Mouse (Mus musculus) heart, embryonic 11.5 days (tissue): Measurements from ENCODE around the gene Ttc7. TPM values are rescaled to one million over a fixed set of nuclear protein-coding genes. Genes with fewer than 3 reads are reported as not detected.
A peak's percentile ranks its signal among the peaks of the same experiment; 100 is the strongest.

Experiments
- ATAC-seq: fragments of 200-750 bp; cut with Nextera tagmentation; replicated peaks from 2 replicates; pipeline ENCODE4 v1.8.0; 2017; ENCODE audit warnings: moderate library complexity; ENCODE audit not compliant: insufficient number of reproducible peaks, low FRiP score, low TSS enrichment
- H3K27ac ChIP-seq: fragments of 300-500 bp; sonication (generic); 2 replicates; pipeline ENCODE4 v1.5.1; 2014; ENCODE audit warnings: mild to moderate bottlenecking, low read depth, low read length
- H3K27me3 ChIP-seq: fragments of 300-500 bp; sonication (generic); 2 replicates; pipeline ENCODE4 v1.6.1; 2014; ENCODE audit warnings: mild to moderate bottlenecking, low read length, mixed read lengths; ENCODE audit not compliant: control insufficient read depth, insufficient read depth
- H3K36me3 ChIP-seq: fragments of 300-500 bp; sonication (generic); 2 replicates; pipeline ENCODE4 v1.6.1; 2014; ENCODE audit warnings: mild to moderate bottlenecking, low read length, moderate library complexity, mixed read lengths; ENCODE audit not compliant: control insufficient read depth, insufficient read depth
- H3K4me1 ChIP-seq: fragments of 300-500 bp; sonication (generic); 2 replicates; pipeline ENCODE4 v1.6.1; 2014; ENCODE audit warnings: low read length; ENCODE audit not compliant: control insufficient read depth, insufficient read depth
- H3K4me2 ChIP-seq: fragments of 300-500 bp; sonication (generic); 2 replicates; pipeline ENCODE4 v1.6.1; 2014; ENCODE audit warnings: mild to moderate bottlenecking, moderate library complexity
- H3K4me3 ChIP-seq: fragments of 300-500 bp; sonication (generic); 2 replicates; pipeline ENCODE4 v1.5.1; 2014; ENCODE audit warnings: low read depth, low read length
- H3K9ac ChIP-seq: fragments of 300-500 bp; sonication (generic); 2 replicates; pipeline ENCODE4 v1.6.1; 2014; ENCODE audit warnings: mild to moderate bottlenecking, low read depth, low read length, moderate library complexity
- H3K9me3 ChIP-seq: fragments of 300-500 bp; sonication (generic); replicated peaks from 2 replicates; pipeline ENCODE4 v1.6.1; 2016; ENCODE audit warnings: low read length; ENCODE audit not compliant: control insufficient read depth
- WGBS: fragments of 180-500 bp; shearing (Covaris S2); extraction: QIAGEN DNeasy Blood & Tissue Kit; methylation state at CpG from one replicate; pipeline ENCODE4 v1.1.7; 2014; ENCODE audit not compliant: insufficient replicate concordance; 5-methylcytosine and 5-hydroxymethylcytosine counted together
- polyA plus RNA-seq: library from polyadenylated mRNA; unstranded; fragments of >200 nt; fragmentation: Nextera tagmentation; extraction: Ambion mirVana; gene quantifications from 2 replicates; pipeline ENCODE4 v1.2.1, GENCODE M21; 2014

Gene Ttc7
- polyA plus RNA-seq, 1 experiment from 2014 or later: 1.9 TPM

DNA sequence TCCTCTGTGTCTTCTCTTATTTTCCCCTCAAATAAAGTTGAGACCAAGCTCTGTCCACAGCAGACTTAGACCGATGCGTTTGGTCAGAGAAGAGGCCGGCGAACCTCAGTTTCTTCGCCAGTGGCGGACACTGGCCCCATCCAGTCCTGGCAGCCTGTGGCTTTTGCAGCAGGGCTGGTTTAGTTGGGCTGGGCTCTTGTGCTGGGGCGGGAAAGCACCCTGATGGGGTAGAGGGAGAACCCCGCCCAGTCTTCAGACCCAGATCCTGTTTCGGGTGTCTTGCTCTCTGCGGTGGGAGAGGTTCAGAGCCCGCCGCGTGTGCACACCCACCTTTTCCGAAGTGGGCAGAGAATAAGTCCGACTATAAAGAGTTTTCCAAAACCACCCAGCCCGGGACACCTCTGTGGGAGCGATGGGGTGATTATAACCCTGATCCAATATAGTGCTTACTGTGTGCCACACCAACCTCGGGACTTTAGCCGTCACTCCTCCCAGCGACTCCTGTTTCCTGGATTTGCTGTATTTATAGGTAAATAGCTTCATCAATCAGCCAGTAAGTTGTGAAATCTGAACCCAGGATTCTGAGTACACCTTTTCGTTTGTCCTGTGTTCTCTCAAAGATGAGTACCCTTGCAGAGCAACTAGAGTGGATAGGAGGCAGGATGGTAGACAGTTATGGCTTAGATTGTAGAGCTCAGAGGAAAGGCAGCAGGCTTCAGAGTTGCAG, 1.2 kb downstream of the Ttc7 start:
- WGBS: 5% methylated on average over 21 of the region's 21 CpGs
- H3K36me3 ChIP-seq: no peaks in the 10 kb centered on the region
- peaks cover 13% of the 10 kb centered on the region for H3K4me1 ChIP-seq
- ATAC-seq: no peak
- H3K4me3 ChIP-seq: peak overlapping the region; percentile 71
- no peaks in the 10 kb centered on the region for H3K9me3 ChIP-seq
- H3K9ac ChIP-seq: peak overlapping the region; percentile 65; the same call in 1 of the 2 replicates
- peak overlapping the region; percentile 97 for H3K4me2 ChIP-seq
- H3K27me3 ChIP-seq: peaks cover 51% of the 10 kb centered on the region
- H3K27ac ChIP-seq: no peak overlapping the region

DNA sequence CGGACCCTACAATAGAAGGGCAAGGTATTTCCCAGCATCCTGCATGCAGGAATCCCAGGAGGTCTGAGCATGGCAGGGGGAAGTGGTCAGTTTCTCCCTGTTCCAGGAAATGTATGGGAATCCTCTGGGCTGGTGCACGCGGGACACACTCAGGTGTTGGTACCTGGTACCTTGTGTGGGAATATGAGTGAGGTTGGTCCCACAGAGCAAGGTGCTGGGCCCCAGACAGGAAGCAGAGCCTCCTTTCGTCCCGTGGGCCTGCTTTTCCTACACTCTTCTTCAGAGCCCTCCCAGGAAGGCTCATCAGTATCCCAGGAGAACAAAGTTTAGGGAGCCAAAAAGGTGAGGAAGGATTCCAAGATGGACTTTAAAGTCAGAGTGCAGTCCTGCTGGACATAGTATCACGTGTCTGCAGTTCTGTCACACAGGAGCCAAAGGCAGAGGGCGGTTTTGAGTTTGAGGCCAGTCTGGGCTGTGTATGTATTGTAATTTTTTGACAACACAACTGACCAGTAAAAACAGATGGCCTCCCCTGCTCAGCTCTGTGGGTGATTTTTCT, 1.9 kb downstream of the Ttc7 start:
- Histone ChIP-seq H3K36me3 (no peaks in the 10 kb centered on the region), H3K4me3 (no peak overlapping the region), H3K27ac (no peak overlapping the region), H3K9me3 (no peaks in the 10 kb centered on the region), H3K27me3 (peaks cover 55% of the 10 kb centered on the region), H3K4me2 (peak overlapping the region; percentile 97; the same call in 1 of the 2 replicates), H3K9ac (no peak overlapping the region), H3K4me1 (peaks cover 13% of the 10 kb centered on the region)
- ATAC-seq: no peak
- WGBS: 66% methylated on average over 7 of the region's 7 CpGs

DNA sequence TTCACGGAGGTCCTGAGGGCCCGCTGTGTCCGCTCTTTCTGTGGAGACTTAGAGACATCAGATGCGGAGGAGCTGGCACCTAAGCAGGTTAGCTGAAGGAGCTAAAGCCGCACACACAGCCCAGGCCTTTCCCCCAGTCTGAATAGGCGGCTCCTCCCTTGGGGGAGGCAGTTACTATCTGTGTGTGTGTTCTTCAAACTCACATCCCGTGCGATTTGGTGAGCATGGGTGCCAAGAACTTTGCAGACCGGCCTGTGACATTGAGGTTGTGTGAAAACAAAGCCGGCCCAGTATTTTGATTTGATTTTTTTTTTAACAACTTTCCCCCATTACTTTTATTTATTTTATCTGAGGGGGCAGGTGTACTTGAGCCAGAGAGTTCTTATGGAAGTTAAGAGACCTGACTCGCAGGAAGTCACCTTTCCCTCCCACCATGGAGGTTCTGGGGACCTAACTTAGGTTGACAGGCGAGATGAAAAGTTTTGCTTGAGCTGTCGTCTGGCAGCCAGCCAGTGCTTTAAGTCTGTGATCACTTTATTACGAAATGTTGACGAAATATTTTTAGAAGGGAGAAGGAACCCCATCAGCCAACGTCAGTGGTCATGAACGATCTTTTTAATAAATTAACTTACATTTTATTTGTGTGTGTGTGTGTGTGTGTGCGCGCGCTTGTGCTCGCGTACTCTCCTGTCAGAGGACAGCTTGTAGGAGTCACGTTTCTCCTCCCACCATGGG, 3.2 kb downstream of the Ttc7 start:
- no peaks in the 10 kb centered on the region for H3K36me3 ChIP-seq
- peaks cover 51% of the 10 kb centered on the region for H3K27me3 ChIP-seq
- no peaks in the 10 kb centered on the region for H3K9me3 ChIP-seq
- ATAC-seq: no peak
- no peak overlapping the region for H3K27ac ChIP-seq
- no peak overlapping the region for H3K4me2 ChIP-seq
- no peak overlapping the region for H3K9ac ChIP-seq
- peaks cover 13% of the 10 kb centered on the region for H3K4me1 ChIP-seq
- no peak overlapping the region for H3K4me3 ChIP-seq
- 72% methylated on average over 23 of the region's 23 CpGs for WGBS

GRCm38 (mm10) chr17:87286481-87287143, 3.9 kb downstream of the Ttc7 start:
- peaks cover 8% of the 10 kb centered on the region for H3K4me1 ChIP-seq
- H3K27me3 ChIP-seq: peaks cover 51% of the 10 kb centered on the region
- 62% methylated on average over 8 of the region's 8 CpGs for WGBS
- no peak for ATAC-seq
- no peak overlapping the region for H3K9ac ChIP-seq
- no peaks in the 10 kb centered on the region for H3K9me3 ChIP-seq
- no peak overlapping the region for H3K27ac ChIP-seq
- H3K36me3 ChIP-seq: no peaks in the 10 kb centered on the region
- H3K4me3 ChIP-seq: no peak overlapping the region
- H3K4me2 ChIP-seq: no peak overlapping the region

- no peak overlapping the region for H3K9ac ChIP-seq
- 62% methylated on average over 8 of the region's 8 CpGs for WGBS
- no peaks in the 10 kb centered on the region for H3K9me3 ChIP-seq
- H3K27ac ChIP-seq: no peak overlapping the region
- H3K4me1 ChIP-seq: peaks cover 10% of the 10 kb centered on the region
- no peaks in the 10 kb centered on the region for H3K36me3 ChIP-seq
- no peak for ATAC-seq
- H3K4me3 ChIP-seq: no peak overlapping the region
- H3K4me2 ChIP-seq: no peak overlapping the region
- H3K27me3 ChIP-seq: peaks cover 52% of the 10 kb centered on the region
Observed at GRCm38 (mm10) chr17:87287197-87287777, 4.6 kb downstream of the Ttc7 start.

DNA sequence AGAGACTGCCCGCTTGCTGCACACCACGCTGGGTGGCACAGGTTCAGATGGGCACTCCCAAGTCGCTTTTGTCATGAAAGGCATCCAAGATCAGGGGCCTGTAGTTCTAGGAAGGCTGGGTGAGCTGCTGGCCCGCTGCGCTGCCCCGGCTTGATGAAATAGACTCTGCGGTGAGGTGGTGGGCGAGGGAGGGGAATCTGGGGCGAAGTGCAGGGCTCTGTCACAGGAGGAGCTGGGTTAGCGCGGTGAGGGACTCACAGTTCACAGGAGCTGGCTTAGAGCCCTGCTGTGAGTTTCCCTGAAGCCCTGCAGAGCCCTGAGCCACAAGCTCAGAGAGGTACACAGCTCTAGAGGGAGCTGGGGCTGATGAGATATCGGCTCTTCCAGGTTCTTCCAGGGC, 5.4 kb downstream of the Ttc7 start:
- H3K9ac ChIP-seq: no peak overlapping the region
- no peaks in the 10 kb centered on the region for H3K9me3 ChIP-seq
- WGBS: 28% methylated on average over 12 of the region's 12 CpGs
- H3K4me3 ChIP-seq: no peak overlapping the region
- peaks cover 10% of the 10 kb centered on the region for H3K4me1 ChIP-seq
- H3K4me2 ChIP-seq: no peak overlapping the region
- H3K27ac ChIP-seq: no peak overlapping the region
- H3K36me3 ChIP-seq: no peaks in the 10 kb centered on the region
- H3K27me3 ChIP-seq: peaks cover 54% of the 10 kb centered on the region
- ATAC-seq: no peak

- no peak overlapping the region for H3K4me3 ChIP-seq
- no peak overlapping the region for H3K4me2 ChIP-seq
- peaks cover 46% of the 10 kb centered on the region for H3K27me3 ChIP-seq
- H3K27ac ChIP-seq: no peak overlapping the region
- 66% methylated on average over 5 of the region's 5 CpGs for WGBS
- H3K9ac ChIP-seq: no peak overlapping the region
- H3K9me3 ChIP-seq: no peaks in the 10 kb centered on the region
- no peaks in the 10 kb centered on the region for H3K36me3 ChIP-seq
- 0 out of 2 replicates have a peak, but pooled peaks cover 5% of the 10 kb centered on the region for H3K4me1 ChIP-seq
- ATAC-seq: no peak
Observed at GRCm38 (mm10) chr17:87289367-87289766, 6.7 kb downstream of the Ttc7 start.

DNA sequence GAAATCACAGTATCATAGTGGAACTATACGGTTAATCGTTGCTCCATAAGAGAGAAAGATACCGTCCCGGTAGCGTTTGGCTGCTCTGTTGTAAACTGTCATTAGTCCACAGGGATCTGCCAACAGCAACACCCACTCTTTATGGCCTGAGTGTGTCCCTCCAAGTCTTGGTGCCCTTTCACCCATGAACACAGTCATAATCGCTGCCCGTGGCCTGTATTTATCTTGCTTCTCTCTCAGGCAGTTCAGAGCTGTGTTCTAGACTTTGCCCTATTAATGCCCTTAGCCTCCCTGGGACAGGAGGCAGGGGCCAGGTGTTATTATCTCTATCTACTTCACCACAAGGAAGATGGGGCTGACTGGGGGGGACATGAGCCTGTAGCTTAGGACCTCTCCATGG, 8.4 kb downstream of the Ttc7 start:
- Histone ChIP-seq H3K27me3 (peaks cover 35% of the 10 kb centered on the region), H3K36me3 (no peaks in the 10 kb centered on the region), H3K27ac (no peak overlapping the region), H3K9me3 (no peaks in the 10 kb centered on the region), H3K4me2 (no peak overlapping the region), H3K4me3 (no peak overlapping the region), H3K4me1 (0 out of 2 replicates have a peak, but pooled peaks cover 5% of the 10 kb centered on the region), H3K9ac (no peak overlapping the region)
- ATAC-seq: no peak
- 93% methylated on average over 7 of the region's 7 CpGs for WGBS
